Mouse (Mus musculus) megakaryocyte-erythroid progenitor cell, adult 5 weeks (primary cell): ENCODE data around the gene Clec2e. TPM values are rescaled to one million over a fixed set of nuclear protein-coding genes. Genes with fewer than 3 reads are reported as not detected.

Source experiments
- polyA plus RNA-seq: library from polyadenylated mRNA; stranded (reverse); fragments of >175 nt; gene quantifications from 2 replicates; pipeline ENCODE4 v1.2.3, GENCODE M21; 2012

Gene Clec2e
- polyA plus RNA-seq = not detected in 2 replicates

GRCm38 (mm10) chr6:129100794-129101193, at the start of gene Clec2e:
Gene Clec2e (minus strand): TSS chr6:129100913.

GRCm38 (mm10) chr6:129045601-129046000, 55.1 kb downstream of the Clec2e start, which contains the start of gene Klrb1f:
Gene Klrb1f (plus strand): TSS chr6:129045901.

Other genes with a start within 250 kb of the Clec2e start
- gene Clec2i, start 213.3 kb downstream of the Clec2e start, polyA plus RNA-seq = 0.35 and 0.40 TPM in 2 replicates
- 6.7 and 10.4 TPM in 2 replicates for gene BC035044, start 209.8 kb downstream of the Clec2e start, polyA plus RNA-seq
- not detected in 2 replicates for gene Clec2g, start 166.5 kb downstream of the Clec2e start, polyA plus RNA-seq
- gene Klrb1f, start 55.0 kb downstream of the Clec2e start, polyA plus RNA-seq = 0.70 and 1.3 TPM in 2 replicates
- gene Clec2d, start 79.7 kb upstream of the Clec2e start, polyA plus RNA-seq = 1.6 and 1.9 TPM in 2 replicates
- gene Cd69, start 174.5 kb upstream of the Clec2e start, polyA plus RNA-seq = 6.4 and 6.8 TPM in 2 replicates
- not detected in 2 replicates for gene 4922502D21Rik, start 230.9 kb upstream of the Clec2e start, polyA plus RNA-seq
- gene Clec12a, start 241.8 kb upstream of the Clec2e start, polyA plus RNA-seq = 13.7 and 18.2 TPM in 2 replicates